Mouse (Mus musculus) embryonic fibroblast, embryonic 13.5 days (primary cell): ENCODE measurements around the gene Mmp20.

Experiments
- CTCF ChIP-seq: IDR thresholded peaks from 2 replicates; pipeline ENCODE4 v1.5.1; 2011; ENCODE audit warnings: mild to moderate bottlenecking, control low read depth, low read length, moderate library complexity, borderline replicate concordance; ENCODE audit not compliant: insufficient read depth
- POLR2A ChIP-seq: IDR thresholded peaks from 2 replicates; pipeline ENCODE4 v1.6.1; 2011; ENCODE audit warnings: low read depth, mild to moderate bottlenecking, control low read depth, low read length, moderate library complexity

- TF ChIP-seq CTCF = peak; percentile 50; the same call in 1 of the 2 replicates
- TF ChIP-seq POLR2A = no peak
Measured at GRCm38 (mm10) chr9:7602982-7603742, 24.9 kb upstream of the Mmp20 start.
